14 mouse cellular contexts compared by ENCODE assay signal in genomic region chr3:30725514-30725913, GRCm38 (mm10). TPM values are rescaled to one million over a fixed set of nuclear protein-coding genes. Genes with fewer than 3 reads are reported as not detected.
DNase-seq lines count a peak whose midpoint lies in the region; ATAC-seq and TF ChIP-seq lines count a peak whose summit lies in the region.
"Had no signal": no experiment of that assay in that cellular context is flagged by ENCODE, and none has a peak within 500 bp of the region (broad histone marks: within the 10 kb centered on the region; RNA-seq: fewer than 3 reads in every experiment).

No protein-coding gene starts in this region.

- H3K27ac ChIP-seq in small intestine, adult 2 months (ENCODE audit: insufficient read depth, low read depth, low read length): no peak overlapping the region
- H3K27ac ChIP-seq: intestine, embryonic 15.5 days had no signal

- CTCF ChIA-PET in Patski (lab: Charles Lee): interaction anchor here (0.9 to 1.9 kb wide), 9 partner anchors 9 to 64 kb away, joined by 3 to 7 read pairs (median 3); no protein-coding TSS in a partner anchor

- H3K4me3 ChIP-seq in small intestine, adult 2 months (ENCODE audit: low read depth, low read length): no peak overlapping the region
- H3K4me3 ChIP-seq: intestine, embryonic 15.5 days had no signal

- in situ Hi-C loops in Patski (cut with MboI; ENCODE audit: low pct_unique_long_range_greater_than_20kb): no loop called here

- no peak for TF ChIP-seq POLR2A in small intestine, adult 2 months (IDR thresholded peaks at IDR 0.05; ENCODE audit: low read depth, low read length)

- ATAC-seq in Patski: no peak
- ATAC-seq: activated CD4-positive, CD25-positive, alpha-beta regulatory T cell, adult 4 months; intestine, embryonic 15.5 days; midbrain, embryonic 16.5 days had no signal

- no peaks in the 10 kb centered on the region for H3K27me3 ChIP-seq in Patski
- H3K27me3 ChIP-seq in small intestine, adult 2 months (ENCODE audit: control insufficient read depth, insufficient read depth, low read length): no peaks in the 10 kb centered on the region
- H3K27me3 ChIP-seq: intestine, embryonic 15.5 days had no signal

- intact Hi-C loops in heart, postnatal 25 days (cut with DNase I): no loop called here

- DNase-seq in heart, postnatal 4 days: peak; percentile 6
- DNase-seq in heart, postnatal 25 days (ENCODE audit: low spot score): no peak
- DNase-seq in right cerebral cortex, postnatal 4 days: peak; percentile 24
- DNase-seq in right cerebral cortex, adult 18-20 months: no peak
- no peak for DNase-seq in Patski (ENCODE audit: low read depth, low spot score)
- no peak for DNase-seq in layer of hippocampus, adult 9-10 months (ENCODE audit: low spot score)
- no peak for DNase-seq in spleen, adult 18-20 months
- DNase-seq: cerebellum, postnatal 25 days; heart, adult 18-20 months had no signal

- peak; percentile 58 for TF ChIP-seq CTCF in Patski (IDR thresholded peaks at IDR 0.05)
- peak; percentile 37; the same call in 1 of the 2 replicates for TF ChIP-seq CTCF in small intestine, adult 2 months (IDR thresholded peaks at IDR 0.05; ENCODE audit: extremely low read depth, insufficient read length, insufficient replicate concordance, low read depth, low read length)

- H3K36me3 ChIP-seq in small intestine, adult 2 months (ENCODE audit: control insufficient read depth, insufficient read depth, low read length): no peaks in the 10 kb centered on the region
- H3K36me3 ChIP-seq: intestine, embryonic 15.5 days had no signal

- POLR2A ChIA-PET in Patski (lab: Charles Lee): no interaction called here

- 78% methylated on average over 7 of the region's 7 CpGs for WGBS in small intestine, adult 2 months

- no peaks in the 10 kb centered on the region for H3K4me1 ChIP-seq in small intestine, adult 2 months (ENCODE audit: control insufficient read depth, insufficient read depth, insufficient read length, low read length)
- H3K4me1 ChIP-seq: intestine, embryonic 15.5 days had no signal

RNA-seq across cellular contexts. Expression of gene Samd7, which starts 20.6 kb away (rescaled TPM):
- total RNA-seq in heart, postnatal 4 days (2021): not detected
- total RNA-seq in heart, postnatal 25 days (2021): not detected
- polyA plus RNA-seq in Patski (2021): not detected
- not detected in 2 replicates for polyA plus RNA-seq in small intestine, adult 2 months (2012; rRNA removed)
- total RNA-seq: heart, adult 18-20 months had no signal
- polyA plus RNA-seq: intestine, embryonic 15.5 days; limb, embryonic 14.5 days had no signal

RNA-seq across cellular contexts. Expression of gene Lrrc31, which starts 25.9 kb away (rescaled TPM):
- total RNA-seq in heart, postnatal 4 days (2021): under 1 TPM in 1 of 2 experiments, not detected in 1; 0.12 TPM
- total RNA-seq in heart, postnatal 25 days (2021): under 1 TPM; 0.17 to 0.39 TPM
- polyA plus RNA-seq in Patski (2021): not detected
- polyA plus RNA-seq in small intestine, adult 2 months (2012; rRNA removed): 1.7 and 4.0 TPM in 2 replicates
- polyA plus RNA-seq: activated CD4-positive, CD25-positive, alpha-beta regulatory T cell, adult 4 months had no signal

Comparison
In these comparisons a context has a peak if more than half of its experiments do, and no peak if none do; other contexts are left out.
1. DNase-seq: peak in heart, postnatal 4 days (single experiment) and right cerebral cortex, postnatal 4 days (single experiment); none in heart, postnatal 25 days (single experiment), right cerebral cortex, adult 18-20 months (single experiment), Patski (single experiment), layer of hippocampus, adult 9-10 months (single experiment) and spleen, adult 18-20 months (0 of 2).